Mouse (Mus musculus): ENCODE results near the gene Arrb1. TPM values are rescaled to one million over a fixed set of nuclear protein-coding genes. Genes with fewer than 3 reads are reported as not detected.

Arrb1 gene
- total RNA-seq, 4 experiments from 2014 or later, result 168 to 199 (median 184) TPM

DNA sequence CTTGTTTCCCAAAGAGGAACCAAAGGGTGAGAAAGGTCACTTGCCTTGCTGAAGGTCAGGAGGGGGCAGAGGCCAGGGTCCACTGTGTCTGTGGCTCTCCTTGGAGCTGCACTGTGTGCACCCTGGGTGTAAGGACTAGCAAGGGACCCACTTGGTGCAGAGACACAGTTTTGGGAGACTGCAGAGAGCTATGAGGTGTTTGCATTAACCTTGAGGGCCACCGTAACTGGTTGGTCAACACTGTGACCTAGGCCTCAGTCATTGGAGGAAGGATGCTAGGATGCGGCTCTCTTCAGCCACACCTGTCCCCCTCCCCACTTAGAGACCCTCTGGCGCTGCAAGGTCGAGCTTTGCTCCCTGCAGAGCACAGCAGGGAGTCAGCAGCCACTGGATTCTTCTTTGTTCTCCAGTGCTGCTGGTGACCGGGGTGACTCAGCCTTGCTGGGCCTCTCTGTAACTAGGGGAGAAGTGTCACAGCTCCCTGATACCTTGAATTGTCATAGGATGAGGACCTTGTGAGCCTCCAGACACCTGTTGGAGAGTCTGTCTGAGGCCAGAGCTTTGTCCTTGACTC lies 2.0 kb downstream of the Arrb1 start:
- no peak for DNase-seq (ENCODE audit: low spot score in 2 of 2)

DNA sequence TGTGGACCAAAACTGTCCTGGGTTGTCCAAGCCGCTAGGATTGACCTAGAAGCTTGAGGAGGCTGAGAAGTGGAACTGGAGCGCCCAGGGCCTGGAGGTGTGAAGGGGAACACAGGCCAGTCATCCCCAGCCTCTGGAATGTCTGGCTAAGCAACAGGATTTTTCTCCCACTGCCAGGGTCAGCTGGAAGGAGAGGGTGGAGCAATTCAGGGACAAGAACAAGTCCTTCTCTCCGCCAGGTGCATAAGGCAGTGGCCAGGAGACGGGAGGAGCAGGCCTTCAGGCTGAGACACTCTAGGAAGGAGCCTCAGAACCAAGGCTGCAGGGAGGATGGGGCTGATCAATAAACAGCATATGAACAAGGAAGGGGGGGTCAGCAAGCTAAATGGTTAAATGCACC lies 3.2 kb downstream of the Arrb1 start:
- no peak for DNase-seq (ENCODE audit: low spot score in 2 of 2)

DNA sequence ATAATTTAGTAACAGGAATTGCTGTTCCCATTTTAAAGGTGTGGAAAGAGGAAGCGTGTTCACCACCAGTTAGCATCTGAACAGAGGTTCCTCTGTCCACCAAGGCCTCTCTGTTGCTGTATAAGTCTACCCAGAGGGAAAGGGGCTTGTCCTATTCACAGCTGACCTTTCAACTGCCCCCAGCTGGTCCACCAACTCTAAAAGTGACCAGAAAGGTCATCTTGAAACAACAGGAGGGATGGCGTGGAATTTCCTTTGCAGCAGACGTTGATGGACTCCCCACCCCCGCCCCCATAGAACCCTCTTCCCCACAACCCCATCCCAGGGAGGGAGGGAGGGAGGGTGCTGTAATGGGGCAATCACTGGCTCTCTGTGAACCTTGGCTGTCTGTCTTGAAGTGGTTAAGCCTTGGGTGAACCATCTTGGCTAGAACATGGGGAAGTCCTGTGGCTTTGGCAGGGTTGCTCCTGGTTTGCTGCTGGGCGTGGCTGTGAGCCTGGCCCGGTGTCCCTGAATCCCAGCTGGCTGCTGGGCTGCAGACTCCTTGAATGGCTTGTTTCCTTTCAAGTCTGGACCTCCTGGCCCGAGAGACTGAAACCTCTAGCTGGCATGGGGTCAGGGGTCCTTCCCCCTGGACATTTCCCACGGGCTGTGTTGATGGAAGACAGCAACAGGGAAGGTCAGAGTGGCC lies 4.1 kb downstream of the Arrb1 start:
- peak in 1 of 2 experiments; percentile 68 for DNase-seq (ENCODE audit: low spot score in 2 of 2)

DNA sequence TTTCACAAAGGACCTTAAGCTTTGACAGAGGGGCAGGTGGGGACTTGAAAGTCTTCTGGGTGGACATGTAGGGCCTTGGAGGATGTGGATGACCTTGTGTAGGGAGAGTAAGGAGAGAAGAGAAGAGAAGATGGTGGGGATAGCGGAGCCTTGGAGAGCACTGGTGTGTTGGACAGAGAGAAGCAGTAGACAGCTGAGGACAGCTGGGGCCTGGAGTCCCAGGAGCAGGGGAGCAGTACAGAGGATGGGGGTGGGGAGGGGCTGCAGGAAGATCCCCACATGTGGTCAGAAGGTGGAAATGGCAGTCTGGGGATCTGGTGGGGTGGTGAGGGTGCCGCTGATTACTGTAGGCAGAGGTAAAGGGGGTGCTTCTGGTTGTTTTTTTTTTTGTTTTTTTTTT lies 4.8 kb downstream of the Arrb1 start:
- DNase-seq (ENCODE audit: low spot score in 2 of 2), result no peak

DNA sequence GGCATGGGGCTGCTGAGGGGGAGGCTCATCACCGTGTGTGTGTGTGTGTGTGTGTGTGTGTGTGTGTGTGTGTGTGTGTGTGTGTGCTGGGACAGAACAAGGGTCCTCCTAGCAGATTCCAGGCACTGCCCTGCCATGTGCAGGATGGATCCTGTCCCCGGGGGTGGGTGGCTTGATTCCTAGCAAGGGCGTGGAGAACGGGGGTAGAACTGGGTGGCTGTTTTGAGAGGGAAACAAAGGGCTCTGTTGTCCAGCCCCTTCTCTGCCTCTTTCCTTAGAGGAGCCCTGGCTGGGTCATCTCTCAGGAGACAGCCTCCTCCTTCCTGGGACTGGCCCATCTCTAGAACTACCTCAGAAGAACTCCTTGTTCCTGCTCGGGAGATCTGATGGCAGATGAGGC lies 5.9 kb downstream of the Arrb1 start:
- no peak for DNase-seq (ENCODE audit: low spot score in 2 of 2)

DNA sequence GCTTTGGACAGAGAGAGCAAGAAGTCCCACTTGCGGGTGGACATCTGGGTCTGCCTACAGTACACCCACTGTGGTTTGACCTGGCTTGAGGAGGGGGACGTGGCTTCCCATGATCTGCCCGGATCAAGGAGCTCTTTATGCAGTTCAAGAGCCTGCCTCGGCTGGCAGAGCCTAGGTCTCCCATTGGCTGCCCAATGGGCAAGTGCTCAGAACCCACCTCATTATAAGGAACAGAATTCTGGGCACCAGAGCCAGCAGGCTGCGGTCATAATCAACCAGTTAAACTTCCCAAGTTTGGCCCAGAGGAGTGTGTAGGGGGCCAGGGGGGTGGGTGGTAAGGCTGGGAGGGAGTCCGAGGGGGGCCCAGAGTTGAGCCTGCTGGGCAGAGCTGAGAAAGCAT lies 9.0 kb downstream of the Arrb1 start:
- peak in 1 of 2 experiments; percentile 63 for DNase-seq (ENCODE audit: low spot score in 2 of 2)

DNA sequence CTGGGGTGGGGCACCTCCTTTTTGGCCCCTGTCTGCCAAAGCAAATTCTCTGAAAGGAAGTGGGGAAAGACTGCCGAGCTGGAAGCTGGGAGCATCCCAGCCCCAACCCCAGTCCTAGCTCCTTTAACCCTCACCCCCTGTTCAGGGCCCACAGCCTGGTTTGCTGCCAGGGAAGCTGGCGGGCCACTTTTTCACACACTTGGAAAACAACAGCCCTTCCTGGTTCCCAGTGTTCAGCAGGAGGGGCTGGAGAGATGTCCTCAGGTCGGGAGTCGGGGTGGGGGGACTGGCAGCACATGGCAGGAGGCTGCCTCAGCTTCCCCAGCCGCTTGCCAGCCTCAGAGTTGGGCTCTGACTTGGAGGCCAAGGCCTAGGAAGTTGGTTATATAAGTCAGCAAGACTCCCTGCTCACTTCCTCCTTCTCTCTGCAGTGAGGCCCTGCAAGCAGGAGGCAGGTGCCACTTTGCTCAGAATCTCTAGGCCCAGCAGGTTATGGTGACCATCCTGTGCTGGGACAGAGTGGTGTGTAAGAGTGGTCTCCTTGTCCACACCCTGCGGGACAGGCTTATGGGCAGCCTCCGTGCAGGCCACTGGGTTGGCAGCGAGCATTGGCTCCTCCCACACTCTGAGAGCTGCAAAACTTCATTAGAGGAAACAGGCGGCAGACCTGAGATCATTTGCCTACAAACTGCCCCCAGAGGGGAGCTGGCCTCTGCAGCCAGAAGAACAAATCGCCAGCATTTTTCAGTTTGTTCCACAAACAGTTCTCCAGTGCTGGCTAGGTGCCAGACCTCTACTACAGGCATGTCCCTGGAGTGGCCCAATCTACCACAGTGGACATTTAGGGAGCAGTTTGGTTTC lies 10.8 kb downstream of the Arrb1 start:
- peak in 1 of 2 experiments; percentile 52 for DNase-seq (ENCODE audit: low spot score in 2 of 2)

DNA sequence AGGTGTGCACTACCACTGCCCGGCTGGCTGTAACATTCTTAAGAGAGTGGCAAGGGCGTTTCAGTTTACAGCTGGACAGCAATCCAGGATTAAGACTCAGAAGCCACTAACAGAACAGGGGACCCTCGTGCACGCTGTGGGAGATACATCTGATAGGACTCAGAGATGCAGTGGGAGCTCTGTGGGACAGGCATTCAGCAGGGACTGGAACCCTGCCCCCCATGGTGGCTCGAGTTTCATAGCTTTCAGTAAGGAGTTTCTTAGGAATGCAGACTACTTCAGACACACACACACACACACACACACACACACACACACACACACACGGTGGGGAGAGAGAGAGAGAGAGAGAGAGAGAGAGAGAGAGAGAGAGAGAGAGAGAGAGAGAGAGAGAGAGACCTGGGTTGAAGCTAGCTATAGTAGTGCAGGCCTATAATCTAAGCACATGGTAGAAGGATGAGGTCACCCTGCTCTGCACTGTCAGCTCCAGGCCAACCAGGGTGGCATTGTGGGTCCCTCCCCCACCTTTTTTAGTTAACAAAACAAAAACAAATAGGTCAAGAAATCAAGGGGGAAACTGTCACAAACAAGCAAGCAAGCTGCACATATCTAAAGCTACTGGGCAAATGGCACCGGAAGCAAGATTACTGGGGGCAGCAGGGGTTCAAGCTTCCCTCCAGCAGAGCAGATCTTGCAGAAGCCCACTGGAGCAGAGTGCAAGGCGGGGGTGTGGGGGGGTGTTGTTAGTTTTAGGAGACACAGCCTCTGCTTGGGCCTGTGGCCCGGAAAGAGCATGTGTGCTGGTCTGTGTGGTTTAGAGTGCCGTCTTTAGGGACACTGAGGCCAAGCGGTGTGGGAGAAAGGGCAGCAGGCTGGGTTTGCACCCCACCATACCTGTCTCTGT lies 12.6 kb downstream of the Arrb1 start:
- DNase-seq (ENCODE audit: low spot score in 2 of 2), result no peak

DNA sequence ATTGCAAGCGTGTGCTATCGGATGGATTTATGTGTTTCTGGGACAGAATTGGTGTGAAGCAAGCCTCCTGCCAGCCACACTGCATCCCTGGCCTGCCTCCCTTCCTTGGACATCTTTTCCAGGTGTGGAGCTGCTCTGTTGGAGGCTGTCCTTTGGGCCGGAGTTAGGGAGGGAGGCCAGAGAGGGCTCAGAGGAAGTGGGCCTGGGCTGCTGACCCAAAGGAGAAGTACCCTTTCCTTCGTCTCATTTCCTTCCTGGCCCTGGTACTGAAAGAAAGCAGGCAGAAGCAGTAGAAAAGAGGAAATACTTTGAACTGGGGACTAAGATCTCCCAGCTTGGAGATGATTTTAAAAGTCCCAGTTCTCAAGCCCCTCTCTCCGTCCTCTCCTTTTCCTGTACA lies 14.4 kb downstream of the Arrb1 start:
- DNase-seq (ENCODE audit: low spot score in 2 of 2), result no peak

DNA sequence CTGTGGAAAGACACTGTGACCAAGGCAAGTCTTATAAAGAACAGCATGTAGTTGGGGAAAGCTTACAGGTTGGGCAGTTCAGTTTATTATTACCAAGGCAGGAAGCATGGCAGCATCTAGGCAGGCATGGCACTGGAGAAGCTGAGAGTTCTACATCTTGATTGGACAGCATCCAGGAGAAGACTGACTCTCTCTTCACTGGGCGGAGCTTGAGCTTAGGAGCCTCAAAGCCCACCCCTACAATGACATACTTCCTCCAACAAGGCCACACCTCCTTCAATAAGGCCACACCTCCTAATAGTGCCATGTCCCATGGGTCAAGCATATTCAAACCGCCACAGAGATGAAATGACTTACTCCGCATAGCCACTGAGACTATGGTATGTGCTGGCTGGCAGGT lies 16.4 kb downstream of the Arrb1 start:
- no peak for DNase-seq (ENCODE audit: low spot score in 2 of 2)

DNA sequence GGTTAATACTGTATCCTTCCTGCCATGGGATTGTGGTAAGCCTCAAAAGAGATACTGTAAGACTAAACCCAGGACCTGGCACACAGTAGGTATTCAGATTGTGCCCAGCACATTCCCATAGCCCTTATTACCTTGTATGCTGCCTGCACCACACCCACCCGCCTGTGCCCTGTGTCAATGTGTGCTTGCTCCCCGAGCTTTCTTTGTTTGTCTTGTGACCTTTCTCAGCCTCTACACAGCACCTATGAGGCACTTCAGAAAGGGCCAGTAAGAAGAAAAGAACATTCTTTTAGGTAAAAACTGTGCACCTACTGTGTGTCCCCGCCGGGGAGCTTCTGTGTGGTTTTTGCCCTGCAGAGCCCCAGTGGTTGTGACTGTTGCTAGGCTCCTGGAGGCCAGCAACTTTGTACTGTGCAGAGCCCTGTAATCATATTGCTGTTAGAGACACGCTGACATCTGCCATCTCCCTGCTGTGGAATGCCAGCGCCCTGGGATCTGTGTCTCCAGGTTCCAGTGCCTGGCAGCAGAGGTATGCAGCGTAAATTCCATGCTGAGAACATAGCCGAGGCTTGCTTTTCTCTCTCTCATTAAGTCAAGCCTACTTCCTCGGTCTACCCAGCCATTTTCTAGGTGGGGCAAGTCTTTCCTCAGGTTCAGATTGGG lies 18.1 kb downstream of the Arrb1 start:
- DNase-seq (ENCODE audit: low spot score in 2 of 2), result no peak

DNA sequence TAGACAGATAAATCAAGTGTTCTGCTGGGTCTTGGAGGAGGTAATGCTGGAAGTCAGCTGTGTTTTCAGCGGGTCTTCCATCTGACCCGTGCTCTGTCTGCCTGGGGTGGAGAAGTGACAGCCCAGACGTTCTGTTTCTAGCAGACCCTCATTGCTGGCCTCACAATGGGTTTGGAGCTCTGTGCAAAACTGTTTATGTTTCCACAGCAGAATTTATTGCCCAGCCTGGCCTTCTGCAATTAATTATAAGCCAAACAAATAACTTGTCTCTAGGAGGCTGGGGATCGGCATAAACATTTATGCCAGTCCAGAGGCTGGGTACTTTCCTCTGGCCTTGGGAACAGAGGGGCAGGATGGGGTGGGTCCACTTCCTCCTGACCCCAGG lies 18.6 kb downstream of the Arrb1 start:
- DNase-seq (ENCODE audit: low spot score in 2 of 2), result no peak

DNA sequence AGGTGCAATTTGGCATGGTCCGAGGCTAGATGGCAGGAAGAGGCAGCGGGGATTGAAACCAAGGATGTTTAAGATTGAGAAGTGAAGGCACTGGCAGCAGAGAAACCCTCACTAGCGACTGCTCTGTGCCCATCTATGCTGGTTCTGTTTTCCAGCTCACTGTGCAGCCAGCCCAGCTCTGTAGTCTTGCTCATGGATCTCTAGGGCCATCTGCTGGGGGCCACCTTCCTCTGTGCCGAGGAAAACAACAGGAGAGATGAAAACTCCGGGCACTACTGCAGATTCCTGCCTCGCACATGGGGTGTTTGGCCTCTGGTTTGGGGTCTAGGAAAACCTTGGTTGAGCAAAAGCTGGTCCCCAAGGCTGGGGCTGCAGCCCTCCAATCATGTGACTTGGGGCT lies 20.6 kb downstream of the Arrb1 start:
- DNase-seq (ENCODE audit: low spot score in 2 of 2), result peak in 1 of 2 experiments; percentile 44

DNA sequence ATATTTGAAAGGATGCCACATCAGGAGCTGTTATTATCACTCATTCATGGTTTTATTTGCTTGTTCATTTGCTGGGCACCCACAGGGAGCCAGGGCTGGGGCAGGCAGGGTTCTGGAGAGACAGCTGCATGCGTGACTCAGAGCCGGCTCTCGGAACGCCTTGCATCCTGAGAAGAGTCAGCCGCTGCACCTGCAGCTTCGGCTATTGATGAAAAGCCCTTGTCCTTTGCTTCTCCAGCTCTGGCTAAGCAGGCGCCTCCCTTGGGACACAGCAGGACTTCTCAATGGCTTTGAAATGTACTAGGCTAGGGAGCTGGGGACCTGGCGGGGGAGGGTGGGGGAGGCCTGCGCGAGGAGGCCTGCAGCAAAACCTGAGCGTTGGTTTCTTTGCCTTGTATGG lies 23.8 kb downstream of the Arrb1 start:
- DNase-seq (ENCODE audit: low spot score in 2 of 2), result no peak

DNA sequence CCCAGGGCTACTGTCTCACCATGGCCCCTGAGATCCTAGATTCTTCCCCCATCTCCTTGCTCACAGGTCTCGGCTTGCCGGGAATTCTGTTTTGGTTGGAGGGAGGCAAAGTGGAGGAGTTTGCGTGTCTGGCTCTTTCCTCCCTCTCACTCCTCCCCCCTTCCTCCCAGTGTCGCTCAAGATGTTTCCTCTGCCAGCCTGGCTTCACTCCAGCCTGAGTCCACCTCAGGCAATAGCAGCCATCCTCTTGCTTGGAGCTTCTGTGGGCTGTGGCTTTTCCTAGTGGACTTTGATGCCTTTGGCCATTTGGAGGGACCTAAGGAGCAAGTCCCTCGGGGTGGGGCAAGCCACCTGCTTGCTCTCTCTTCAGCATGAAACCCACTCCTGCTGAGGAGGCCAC lies 27.2 kb downstream of the Arrb1 start:
- peak in 1 of 2 experiments; percentile 47 for DNase-seq (ENCODE audit: low spot score in 2 of 2)

DNA sequence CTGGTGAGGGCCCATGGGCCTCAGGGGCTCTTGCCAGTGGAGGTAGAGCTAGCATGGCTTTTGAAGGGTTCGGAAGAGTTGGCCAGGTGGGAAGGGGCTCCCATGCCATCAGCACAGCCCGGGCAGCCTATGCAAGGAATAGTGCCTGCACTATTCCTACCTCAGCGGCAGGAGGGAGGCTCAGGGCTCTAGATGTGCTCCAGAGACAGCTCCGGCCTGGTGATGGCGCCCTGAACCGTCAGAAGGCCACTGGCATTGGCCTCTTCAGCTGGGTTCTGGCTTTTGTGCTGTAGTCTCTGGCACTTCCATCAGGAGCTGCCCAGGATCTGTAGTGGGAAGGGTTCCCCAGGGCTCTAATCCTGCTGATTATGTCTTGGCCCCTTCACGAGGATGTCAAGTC lies 28.0 kb downstream of the Arrb1 start:
- no peak for DNase-seq (ENCODE audit: low spot score in 2 of 2)

DNA sequence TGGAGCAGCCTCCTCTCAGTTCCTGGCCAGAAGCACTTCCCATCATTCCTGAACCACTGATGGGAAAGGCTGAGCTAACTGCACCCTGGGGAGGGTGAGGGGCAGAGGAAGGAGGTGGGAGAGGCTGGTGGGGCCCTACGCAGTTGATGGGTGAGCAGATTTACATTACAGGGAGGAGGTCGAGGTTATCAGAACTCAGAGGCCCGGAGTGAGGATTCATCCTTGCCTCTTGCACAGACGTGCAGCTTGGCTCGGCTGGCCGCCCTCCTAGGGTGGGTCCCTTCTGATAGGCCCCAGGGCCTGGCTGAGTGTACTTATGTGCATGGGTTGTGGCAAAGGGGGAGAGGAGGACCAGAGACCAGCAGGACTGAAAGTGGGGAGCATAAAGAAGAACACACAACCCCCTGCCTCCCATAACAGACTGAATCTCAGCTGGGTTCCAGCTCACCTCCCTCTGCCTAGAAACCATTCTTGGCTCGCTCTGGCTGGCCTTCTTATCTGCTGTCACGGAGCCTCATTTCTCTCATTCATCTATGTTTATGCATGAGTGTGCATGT lies 30.1 kb downstream of the Arrb1 start:
- no peak for DNase-seq (ENCODE audit: low spot score in 2 of 2)

DNA sequence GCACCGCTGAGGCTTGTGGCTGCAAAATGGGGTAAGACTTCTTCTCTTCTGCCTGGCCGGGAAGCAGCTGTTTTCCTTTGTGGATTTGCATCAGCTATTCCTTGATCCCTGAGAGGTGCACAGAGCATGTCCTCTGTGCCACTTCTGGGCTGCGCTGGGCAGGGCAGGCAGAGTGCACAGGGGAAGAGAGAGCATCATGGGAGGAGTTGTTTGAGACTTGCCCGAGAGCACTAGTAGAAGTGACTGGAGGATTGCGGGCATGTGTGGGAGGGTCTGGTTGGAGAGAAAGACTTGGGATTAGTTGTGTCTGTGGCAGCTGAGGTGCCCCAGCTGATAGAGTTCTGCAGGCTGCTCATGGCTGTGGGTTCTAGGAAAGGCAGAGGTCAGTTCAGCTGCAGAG lies 35.4 kb downstream of the Arrb1 start:
- DNase-seq (ENCODE audit: low spot score in 2 of 2), result no peak

DNA sequence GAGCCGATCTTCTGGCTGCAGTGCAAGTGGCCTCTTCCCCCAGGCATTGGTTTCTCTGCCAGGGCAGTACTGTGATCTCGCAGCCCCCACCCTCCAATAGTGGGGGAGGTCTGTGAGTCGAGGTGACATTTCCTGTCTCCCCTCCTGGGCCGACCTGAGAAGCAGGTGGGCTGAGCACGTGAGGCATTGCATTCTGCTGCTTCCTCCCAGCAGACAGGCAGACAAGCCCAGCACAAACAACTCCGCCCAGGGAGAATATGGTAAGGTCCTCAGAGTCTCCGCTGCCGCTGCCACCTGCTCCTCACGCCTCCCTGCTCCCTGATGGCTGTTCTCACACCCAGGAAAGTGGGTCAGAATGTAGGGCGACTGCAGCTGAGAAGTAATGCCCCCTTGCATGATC lies 37.7 kb downstream of the Arrb1 start:
- DNase-seq (ENCODE audit: low spot score in 2 of 2), result peak in 1 of 2 experiments; percentile 70

DNA sequence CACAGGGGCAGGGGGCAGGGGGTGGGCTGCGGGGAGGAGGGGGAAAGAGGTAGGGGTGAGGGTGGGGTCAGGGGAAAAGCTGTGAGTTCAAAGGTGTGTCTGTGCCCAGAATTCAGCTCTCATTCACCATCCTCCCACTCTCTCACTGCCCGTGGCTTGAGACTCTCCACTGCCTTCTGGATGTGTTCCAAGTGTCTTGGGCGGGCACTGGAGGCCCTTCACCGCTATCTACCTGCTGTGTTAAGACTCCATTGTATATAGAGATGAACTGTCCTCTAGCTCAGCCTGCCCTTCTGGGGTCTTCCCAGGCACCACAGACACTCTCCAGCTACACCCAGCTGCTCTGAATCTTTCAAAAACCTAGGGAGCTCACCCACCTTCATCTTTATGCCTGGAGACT lies 38.1 kb downstream of the Arrb1 start:
- no peak for DNase-seq (ENCODE audit: low spot score in 2 of 2)

DNA sequence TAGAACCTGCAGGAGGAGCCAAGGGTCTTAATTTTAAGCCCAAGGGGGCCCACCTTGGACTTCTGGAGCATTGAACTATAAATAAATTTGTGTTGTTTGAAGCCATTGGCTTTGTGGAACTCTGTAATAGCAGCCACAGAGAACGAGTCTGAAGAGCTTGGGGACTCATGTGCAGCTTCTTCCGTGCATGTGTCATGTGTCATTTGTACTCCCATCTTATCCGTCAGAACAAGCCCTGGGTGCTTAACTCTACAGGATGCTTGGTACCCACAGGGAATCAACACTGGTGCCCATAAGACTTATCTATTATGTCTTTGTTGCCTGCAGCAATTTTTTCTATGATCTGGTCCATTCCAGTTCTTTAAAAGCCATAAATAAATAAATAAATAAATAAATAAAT lies 43.0 kb downstream of the Arrb1 start:
- DNase-seq (ENCODE audit: low spot score in 2 of 2), result no peak
